Mouse (Mus musculus) heart, embryonic 11.5 days (tissue): Measurements from ENCODE around the gene Eme2. TPM values are rescaled to one million over a fixed set of nuclear protein-coding genes. Genes with fewer than 3 reads are reported as not detected.
A peak's percentile ranks its signal among the peaks of the same experiment; 100 is the strongest.

ENCODE experiments used
- ATAC-seq: fragments of 200-750 bp; cut with Nextera tagmentation; replicated peaks from 2 replicates; pipeline ENCODE4 v1.8.0; 2017; ENCODE audit warnings: moderate library complexity; ENCODE audit not compliant: insufficient number of reproducible peaks, low FRiP score, low TSS enrichment
- H3K27ac ChIP-seq: fragments of 300-500 bp; sonication (generic); 2 replicates; pipeline ENCODE4 v1.5.1; 2014; ENCODE audit warnings: mild to moderate bottlenecking, low read depth, low read length
- H3K27me3 ChIP-seq: fragments of 300-500 bp; sonication (generic); 2 replicates; pipeline ENCODE4 v1.6.1; 2014; ENCODE audit warnings: mild to moderate bottlenecking, low read length, mixed read lengths; ENCODE audit not compliant: control insufficient read depth, insufficient read depth
- H3K36me3 ChIP-seq: fragments of 300-500 bp; sonication (generic); 2 replicates; pipeline ENCODE4 v1.6.1; 2014; ENCODE audit warnings: mild to moderate bottlenecking, low read length, moderate library complexity, mixed read lengths; ENCODE audit not compliant: control insufficient read depth, insufficient read depth
- H3K4me1 ChIP-seq: fragments of 300-500 bp; sonication (generic); 2 replicates; pipeline ENCODE4 v1.6.1; 2014; ENCODE audit warnings: low read length; ENCODE audit not compliant: control insufficient read depth, insufficient read depth
- H3K4me2 ChIP-seq: fragments of 300-500 bp; sonication (generic); 2 replicates; pipeline ENCODE4 v1.6.1; 2014; ENCODE audit warnings: mild to moderate bottlenecking, moderate library complexity
- H3K4me3 ChIP-seq: fragments of 300-500 bp; sonication (generic); 2 replicates; pipeline ENCODE4 v1.5.1; 2014; ENCODE audit warnings: low read depth, low read length
- H3K9ac ChIP-seq: fragments of 300-500 bp; sonication (generic); 2 replicates; pipeline ENCODE4 v1.6.1; 2014; ENCODE audit warnings: mild to moderate bottlenecking, low read depth, low read length, moderate library complexity
- H3K9me3 ChIP-seq: fragments of 300-500 bp; sonication (generic); replicated peaks from 2 replicates; pipeline ENCODE4 v1.6.1; 2016; ENCODE audit warnings: low read length; ENCODE audit not compliant: control insufficient read depth
- WGBS: fragments of 180-500 bp; shearing (Covaris S2); extraction: QIAGEN DNeasy Blood & Tissue Kit; methylation state at CpG from one replicate; pipeline ENCODE4 v1.1.7; 2014; ENCODE audit not compliant: insufficient replicate concordance; 5-methylcytosine and 5-hydroxymethylcytosine counted together
- polyA plus RNA-seq: library from polyadenylated mRNA; unstranded; fragments of >200 nt; fragmentation: Nextera tagmentation; extraction: Ambion mirVana; gene quantifications from 2 replicates; pipeline ENCODE4 v1.2.1, GENCODE M21; 2014

Gene Eme2
- polyA plus RNA-seq, 1 experiment from 2014 or later = 15.3 TPM

- H3K36me3 ChIP-seq = peaks cover 9% of the 10 kb centered on the region
- under 1% methylated on average over 69 of the region's 69 CpGs for WGBS
- peak; percentile 95 for ATAC-seq
- peaks cover 17% of the 10 kb centered on the region for H3K4me1 ChIP-seq
- H3K27ac ChIP-seq = peak within 1 kb of the TSS; percentile 63
- peak within 1 kb of the TSS; percentile 82 for H3K4me2 ChIP-seq
- H3K4me3 ChIP-seq = peak within 1 kb of the TSS; percentile 81
- H3K27me3 ChIP-seq = no peaks in the 10 kb centered on the region
- H3K9me3 ChIP-seq = no peaks in the 10 kb centered on the region
- peak within 1 kb of the TSS; percentile 89 for H3K9ac ChIP-seq
Measured at GRCm38 (mm10) chr17:24886134-24886931, 8.6 kb downstream of the Eme2 start, which contains the start of the genes Nubp2 and Spsb3. Nubp2 (minus strand) TSS chr17:24886349. Spsb3 (plus strand) TSS chr17:24886643.

GRCm38 (mm10) chr17:24885356-24886133 lies 9.3 kb downstream of the Eme2 start:
- no peak for ATAC-seq
- H3K4me2 ChIP-seq = peak overlapping the region; percentile 69
- H3K9ac ChIP-seq = peak overlapping the region; percentile 72
- H3K36me3 ChIP-seq = peaks cover 3% of the 10 kb centered on the region; the same call in 1 of the 2 replicates
- H3K9me3 ChIP-seq = no peaks in the 10 kb centered on the region
- WGBS = 22% methylated on average over 22 of the region's 22 CpGs
- no peak overlapping the region for H3K27ac ChIP-seq
- peaks cover 17% of the 10 kb centered on the region for H3K4me1 ChIP-seq
- H3K27me3 ChIP-seq = no peaks in the 10 kb centered on the region
- H3K4me3 ChIP-seq = peak overlapping the region; percentile 81

GRCm38 (mm10) chr17:24884391-24884790 lies 10.5 kb downstream of the Eme2 start:
- Histone ChIP-seq H3K27me3 (no peaks in the 10 kb centered on the region), H3K36me3 (peaks cover 3% of the 10 kb centered on the region; the same call in 1 of the 2 replicates), H3K27ac (no peak overlapping the region), H3K4me2 (no peak overlapping the region), H3K4me1 (peaks cover 17% of the 10 kb centered on the region), H3K9ac (no peak overlapping the region), H3K9me3 (no peaks in the 10 kb centered on the region), H3K4me3 (no peak overlapping the region)
- ATAC-seq = no peak
- WGBS = 80% methylated on average over 6 of the region's 6 CpGs

GRCm38 (mm10) chr17:24881738-24882440 lies 13.0 kb downstream of the Eme2 start:
- Histone ChIP-seq H3K4me2 (no peak overlapping the region), H3K9ac (no peak overlapping the region), H3K27me3 (no peaks in the 10 kb centered on the region), H3K4me1 (peaks cover 6% of the 10 kb centered on the region), H3K9me3 (no peaks in the 10 kb centered on the region), H3K36me3 (peaks cover 3% of the 10 kb centered on the region; the same call in 1 of the 2 replicates), H3K4me3 (no peak overlapping the region), H3K27ac (no peak overlapping the region)
- no peak for ATAC-seq
- 49% methylated on average over 7 of the region's 7 CpGs for WGBS

- H3K9ac ChIP-seq = no peak overlapping the region
- H3K36me3 ChIP-seq = peaks cover 3% of the 10 kb centered on the region; the same call in 1 of the 2 replicates
- 77% methylated on average over 8 of the region's 8 CpGs for WGBS
- no peak overlapping the region for H3K27ac ChIP-seq
- no peak overlapping the region for H3K4me3 ChIP-seq
- H3K9me3 ChIP-seq = no peaks in the 10 kb centered on the region
- H3K4me2 ChIP-seq = no peak overlapping the region
- H3K27me3 ChIP-seq = no peaks in the 10 kb centered on the region
- ATAC-seq = no peak
- H3K4me1 ChIP-seq = no peaks in the 10 kb centered on the region
Measured at GRCm38 (mm10) chr17:24878531-24878930, 16.4 kb downstream of the Eme2 start.

GRCm38 (mm10) chr17:24878117-24878397 lies 16.8 kb downstream of the Eme2 start:
- Histone ChIP-seq H3K9ac (no peak overlapping the region), H3K4me3 (no peak overlapping the region), H3K4me1 (no peaks in the 10 kb centered on the region), H3K9me3 (no peaks in the 10 kb centered on the region), H3K27me3 (no peaks in the 10 kb centered on the region), H3K36me3 (peaks cover 3% of the 10 kb centered on the region; the same call in 1 of the 2 replicates), H3K27ac (no peak overlapping the region), H3K4me2 (no peak overlapping the region)
- WGBS = 38% methylated on average over 5 of the region's 5 CpGs
- ATAC-seq = no peak

- Histone ChIP-seq H3K4me2 (no peak overlapping the region), H3K27ac (no peak overlapping the region)
Measured at GRCm38 (mm10) chr17:24877336-24878116, 17.4 kb downstream of the Eme2 start.

GRCm38 (mm10) chr17:24874989-24875388 lies 19.9 kb downstream of the Eme2 start:
- WGBS = 79% methylated on average over 8 of the region's 8 CpGs
- Histone ChIP-seq H3K27me3 (no peaks in the 10 kb centered on the region), H3K36me3 (no peaks in the 10 kb centered on the region), H3K9ac (no peak overlapping the region), H3K9me3 (no peaks in the 10 kb centered on the region), H3K4me3 (no peak overlapping the region), H3K27ac (no peak overlapping the region), H3K4me2 (no peak overlapping the region), H3K4me1 (no peaks in the 10 kb centered on the region)
- ATAC-seq = no peak

More at GRCm38 (mm10) chr17:24877336-24878116, 17.4 kb downstream of the Eme2 start:
- Histone ChIP-seq H3K27me3 (no peaks in the 10 kb centered on the region), H3K36me3 (peaks cover under 1% of the 10 kb centered on the region; the same call in 1 of the 2 replicates), H3K9me3 (no peaks in the 10 kb centered on the region), H3K4me1 (no peaks in the 10 kb centered on the region), H3K4me3 (no peak overlapping the region), H3K9ac (no peak overlapping the region)
- ATAC-seq = 0 out of 2 replicates have a peak, but pooled peaks have one; percentile 31
- WGBS = 63% methylated on average over 10 of the region's 10 CpGs
